Mouse (Mus musculus): ENCODE data around the gene Rftn1.

The Rftn1 gene

DNA sequence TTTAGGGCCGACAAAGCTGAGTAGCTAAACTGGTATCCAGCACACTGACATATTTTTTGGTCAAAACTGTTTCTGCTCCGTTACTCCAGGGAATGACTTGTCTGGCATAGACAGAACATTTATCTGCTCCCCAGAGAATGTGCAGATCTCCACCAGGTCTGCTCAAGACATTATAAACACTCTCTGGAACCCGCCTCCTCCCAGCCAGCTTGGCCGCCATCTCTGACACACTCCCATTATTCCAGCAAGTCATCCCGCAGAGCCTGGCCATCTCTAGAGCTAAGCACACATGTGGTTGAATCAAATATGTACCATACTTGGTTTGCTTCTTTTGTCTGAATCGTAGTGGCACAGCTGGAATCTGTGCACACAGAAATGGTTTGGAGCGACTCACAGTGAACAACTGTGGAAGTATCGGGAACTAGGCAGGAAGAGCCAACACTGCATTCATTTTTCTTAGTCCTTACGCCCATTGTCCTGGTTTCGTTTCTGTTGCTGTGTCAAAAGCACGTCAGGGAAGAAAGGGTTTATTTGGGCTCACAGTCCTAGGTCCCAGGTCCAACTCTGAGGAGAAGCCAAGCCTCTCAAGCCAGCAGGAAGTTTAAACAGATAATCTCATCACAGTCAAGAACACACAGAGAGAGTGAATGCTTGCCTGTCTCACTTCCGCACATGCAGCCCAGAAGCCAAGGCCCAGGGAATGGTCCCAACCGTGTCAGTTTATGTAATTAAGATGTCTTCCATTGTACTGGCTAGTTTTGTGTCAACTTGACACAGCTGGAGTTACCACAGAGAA, 126.4 kb downstream of the Rftn1 start:
- no peak for DNase-seq (ENCODE audit: low read depth, low spot score)

GRCm38 (mm10) chr17:50062649-50063048, 127.8 kb downstream of the Rftn1 start:
- no peak for DNase-seq (ENCODE audit: low read depth, low spot score)

DNA sequence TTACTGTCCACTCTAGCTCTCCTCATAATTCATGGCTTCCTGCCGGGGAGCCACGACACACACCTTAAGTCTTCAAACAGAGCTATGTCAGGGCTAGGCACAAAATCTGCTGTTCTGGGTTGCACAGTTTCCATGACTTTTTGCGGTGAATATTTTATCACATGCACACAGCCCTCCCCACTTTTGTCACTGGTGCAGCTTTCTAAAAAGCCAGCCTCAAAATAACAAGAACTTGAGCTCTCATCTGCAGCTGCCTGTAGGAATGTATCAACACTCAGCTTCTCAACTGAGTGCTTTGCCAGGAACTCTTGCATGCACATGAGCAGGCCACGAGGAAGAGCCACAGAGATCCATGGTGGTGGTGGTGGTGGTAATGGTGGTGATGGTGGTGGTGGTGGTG, 129.0 kb downstream of the Rftn1 start:
- no peak for DNase-seq (ENCODE audit: low read depth, low spot score)

GRCm38 (mm10) chr17:50060220-50060619, 130.3 kb downstream of the Rftn1 start:
- DNase-seq (ENCODE audit: low read depth, low spot score) = no peak

DNA sequence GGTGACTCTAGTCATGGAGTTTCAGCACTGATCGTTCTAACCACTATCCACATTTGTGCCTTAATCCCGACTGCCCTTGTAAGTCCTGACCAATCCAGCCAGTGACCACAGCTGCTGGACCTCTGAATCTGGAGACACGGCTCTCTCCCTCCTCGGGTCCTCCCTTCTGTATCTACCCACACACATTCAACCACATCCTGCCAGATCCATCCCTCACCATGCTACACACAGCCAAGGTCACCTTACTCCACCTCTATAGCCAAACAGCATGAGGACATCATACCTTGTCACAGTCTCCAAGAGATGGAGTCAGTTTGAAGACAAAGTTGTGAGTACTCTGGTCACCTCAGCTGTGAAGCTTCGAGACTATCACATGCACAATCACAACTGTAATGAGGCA, 131.1 kb downstream of the Rftn1 start:
- DNase-seq (ENCODE audit: low read depth, low spot score) = no peak

- DNase-seq (ENCODE audit: low read depth, low spot score) = no peak
These were observed 135.2 kb downstream of the Rftn1 start for GRCm38 (mm10) chr17:50055154-50055756.

DNA sequence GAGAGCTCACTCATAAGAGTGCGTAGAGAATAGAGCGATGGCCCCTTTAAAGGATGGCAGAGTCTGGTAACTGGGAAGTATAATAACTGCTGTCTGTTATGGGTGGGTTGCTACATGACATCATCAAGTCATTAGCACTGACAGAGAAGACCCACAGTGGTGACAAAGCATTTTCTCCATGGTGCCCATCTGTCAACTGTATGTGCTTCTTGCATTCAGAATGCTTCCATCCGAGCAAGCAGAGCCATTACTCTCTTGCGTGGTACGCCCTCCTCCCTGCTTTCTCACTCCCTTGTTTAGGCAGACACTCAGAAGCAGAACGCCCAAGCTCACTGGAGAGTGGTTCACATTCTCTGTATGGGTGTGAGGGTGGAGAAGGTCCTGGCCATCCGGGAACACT, 135.9 kb downstream of the Rftn1 start:
- DNase-seq (ENCODE audit: low read depth, low spot score) = no peak

- DNase-seq (ENCODE audit: low read depth, low spot score) = no peak
These were observed 136.5 kb downstream of the Rftn1 start for GRCm38 (mm10) chr17:50053961-50054360.

- DNase-seq (ENCODE audit: low read depth, low spot score) = no peak
These were observed 137.6 kb downstream of the Rftn1 start for GRCm38 (mm10) chr17:50052741-50053468.

DNA sequence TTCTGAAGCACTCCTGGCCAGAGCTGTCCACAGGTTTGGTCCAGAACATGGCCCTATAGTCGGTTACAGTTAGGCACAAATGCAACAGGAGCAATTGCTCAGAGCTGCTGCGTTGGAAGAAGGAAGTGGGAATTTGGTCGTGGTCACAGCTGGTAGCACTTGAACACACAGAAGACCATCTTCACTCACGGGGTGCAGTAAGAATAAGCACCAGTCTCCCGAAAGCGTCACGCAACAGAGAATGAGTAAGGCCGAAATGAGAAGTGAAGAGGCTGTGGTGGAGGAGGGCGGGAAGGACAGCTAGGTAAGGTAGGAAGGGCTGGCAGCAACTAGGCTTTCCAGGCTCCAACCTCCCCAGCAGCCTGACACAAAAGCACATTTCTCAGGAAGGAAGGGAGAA, 140.0 kb downstream of the Rftn1 start:
- no peak for DNase-seq (ENCODE audit: low read depth, low spot score)

DNA sequence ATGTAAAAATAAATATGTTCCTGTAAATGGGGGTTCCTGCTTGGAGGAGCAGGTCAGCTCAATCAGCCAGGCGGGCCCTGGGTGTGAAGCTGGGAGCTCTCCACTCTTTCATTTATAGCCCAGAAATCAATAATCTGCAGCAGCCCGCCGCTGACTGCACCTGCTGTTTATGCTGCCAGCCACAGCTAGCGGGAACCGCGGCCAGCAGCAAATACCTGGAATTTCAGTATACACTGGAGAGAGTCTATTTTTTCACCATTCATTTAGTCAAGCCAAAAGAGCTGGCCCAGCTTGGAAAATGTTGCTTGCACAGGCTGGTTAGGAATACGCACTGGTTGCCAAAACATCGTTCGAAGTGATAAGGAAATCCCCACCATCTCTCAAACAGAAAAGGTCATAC, 142.3 kb downstream of the Rftn1 start:
- no peak for DNase-seq (ENCODE audit: low read depth, low spot score)

GRCm38 (mm10) chr17:50047182-50047581, 143.3 kb downstream of the Rftn1 start:
- no peak for DNase-seq (ENCODE audit: low read depth, low spot score)

DNA sequence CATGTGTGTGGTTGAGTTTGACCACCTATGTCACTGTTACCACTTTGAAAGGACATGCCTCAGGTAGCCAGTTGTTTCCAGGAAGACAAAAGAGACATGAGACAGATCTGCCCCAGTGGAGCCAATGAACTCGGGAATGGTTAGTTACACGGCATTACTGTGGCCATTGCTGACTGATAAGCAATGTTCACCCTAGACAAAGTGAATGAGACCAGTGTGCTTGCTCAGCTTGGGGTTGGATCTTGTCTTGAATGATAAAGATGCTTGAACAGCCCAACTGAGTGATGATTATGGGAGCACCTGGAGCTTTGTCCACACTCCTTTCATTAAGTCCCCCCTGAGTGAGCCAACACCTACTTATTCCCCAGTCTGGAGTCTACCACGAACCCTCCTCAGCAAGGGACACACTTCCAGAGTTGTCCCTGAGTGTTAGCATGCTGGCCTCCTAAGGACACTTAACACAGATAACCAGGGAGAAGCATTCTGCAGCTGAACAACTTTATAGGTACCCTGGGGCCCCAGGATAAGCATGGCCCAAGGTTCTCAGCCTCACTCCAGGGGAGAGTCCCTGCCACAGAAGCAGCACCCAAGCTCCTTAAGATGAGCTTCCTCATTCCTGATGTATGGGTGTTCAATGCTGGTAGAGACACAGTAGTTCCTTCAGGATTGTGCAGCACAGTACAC, 149.6 kb downstream of the Rftn1 start:
- no peak for DNase-seq (ENCODE audit: low read depth, low spot score)

- no peak for DNase-seq (ENCODE audit: low read depth, low spot score)
These were observed 152.4 kb downstream of the Rftn1 start for GRCm38 (mm10) chr17:50037882-50038665.

DNA sequence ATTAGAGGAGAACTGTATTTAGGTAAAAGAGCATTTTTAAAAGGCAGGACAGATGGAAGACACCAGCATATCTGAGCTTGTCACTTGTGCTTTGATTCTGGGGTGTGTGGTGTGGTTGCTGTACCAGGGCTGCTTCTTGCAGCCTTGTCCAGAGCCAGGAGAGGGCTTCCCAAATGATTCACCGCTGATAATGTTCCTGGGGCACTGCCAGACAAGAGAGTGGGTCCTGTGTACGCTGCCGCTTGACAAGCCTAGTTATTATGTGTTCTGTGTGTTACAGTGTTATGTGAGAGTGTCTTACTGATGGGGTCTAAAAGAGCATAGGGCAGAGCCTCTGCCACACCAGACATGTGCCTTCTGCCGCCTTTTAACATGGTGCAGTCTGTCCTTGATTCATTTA, 153.1 kb downstream of the Rftn1 start:
- no peak for DNase-seq (ENCODE audit: low read depth, low spot score)

DNA sequence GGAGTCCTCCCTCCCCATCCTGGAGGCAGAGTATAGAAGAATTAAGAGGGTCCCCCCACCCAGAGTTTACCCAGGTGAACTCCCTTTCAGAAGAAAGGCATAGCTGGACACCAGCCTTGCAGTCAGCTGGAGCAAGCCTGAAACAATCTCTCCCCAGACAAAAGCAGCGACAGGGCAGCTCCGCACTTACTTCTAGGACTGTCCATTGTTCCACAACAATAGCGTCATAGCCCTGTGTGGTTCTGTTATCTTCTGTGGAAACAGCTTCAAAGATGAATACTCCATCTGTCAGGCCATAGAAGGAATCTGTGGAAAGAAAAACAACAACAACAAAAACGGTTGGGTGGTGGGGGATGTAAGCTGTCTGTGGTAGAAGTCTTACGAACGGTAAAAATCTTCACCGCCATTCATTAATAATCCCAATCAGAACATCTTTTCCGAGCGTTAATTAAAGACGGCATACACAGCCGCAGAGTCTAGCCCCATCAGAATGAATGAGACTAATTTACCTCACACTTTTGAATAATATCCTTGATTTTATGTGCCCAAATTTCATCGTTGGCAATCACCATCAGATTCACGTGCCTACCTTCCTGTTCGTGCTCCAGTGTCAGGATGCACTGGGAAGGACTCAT, 153.6 kb downstream of the Rftn1 start:
- no peak for DNase-seq (ENCODE audit: low read depth, low spot score)

DNA sequence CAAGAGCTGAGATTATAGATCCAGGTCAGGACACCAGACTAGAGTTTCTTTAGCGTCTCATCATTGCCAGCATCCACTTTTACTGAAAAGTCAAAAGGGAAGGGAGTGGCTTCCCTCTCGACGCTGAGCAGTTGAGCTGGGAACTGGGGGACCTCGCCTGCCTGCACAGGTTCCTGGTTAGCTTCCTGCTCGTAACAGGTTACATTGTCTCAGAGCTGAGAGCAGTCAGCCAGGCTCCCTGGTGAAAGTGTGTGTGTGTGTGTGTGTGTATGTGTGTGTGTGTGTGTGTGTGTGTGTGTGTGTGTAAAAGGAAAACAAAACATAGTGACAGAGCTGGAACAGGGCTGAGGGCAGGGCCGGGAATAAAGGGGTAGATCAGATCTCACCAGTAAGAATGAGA, 156.8 kb downstream of the Rftn1 start:
- DNase-seq (ENCODE audit: low read depth, low spot score) = no peak

GRCm38 (mm10) chr17:50031548-50032491, 158.7 kb downstream of the Rftn1 start:
- no peak for DNase-seq (ENCODE audit: low read depth, low spot score)

DNA sequence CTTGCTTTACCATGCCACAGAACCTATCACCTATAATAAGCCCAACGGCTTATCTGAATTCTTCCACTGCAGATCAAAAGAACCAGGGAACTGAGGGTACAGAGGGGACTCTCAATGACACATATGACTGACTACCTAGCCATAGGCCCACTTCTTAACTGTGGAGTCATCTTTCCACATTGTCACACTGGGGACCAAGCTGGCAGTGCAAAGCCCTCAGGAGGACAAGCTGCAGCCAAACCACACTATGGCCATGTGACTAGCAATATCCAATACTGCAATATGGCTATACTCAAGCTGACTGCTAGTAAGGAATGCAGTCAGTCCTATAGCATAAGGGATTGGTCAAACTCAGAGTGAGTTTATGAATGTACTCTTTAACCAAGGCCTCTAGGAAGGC, 164.8 kb downstream of the Rftn1 start:
- DNase-seq (ENCODE audit: low read depth, low spot score) = no peak

GRCm38 (mm10) chr17:50025173-50025626, 165.3 kb downstream of the Rftn1 start:
- DNase-seq (ENCODE audit: low read depth, low spot score) = no peak

Data from retina, adult 2 months (tissue).